Mouse (Mus musculus): ENCODE data around the gene Ddx20. TPM values are rescaled to one million over a fixed set of nuclear protein-coding genes. Genes with fewer than 3 reads are reported as not detected.

The Ddx20 gene
- total RNA-seq, 4 experiments from 2014 or later, result 12.9 to 14.6 (median 13.5) TPM

GRCm38 (mm10) chr3:105669776-105670175, 17.6 kb downstream of the Ddx20 start:
- DNase-seq (ENCODE audit: low spot score in 2 of 2), result no peak

- peak in 1 of 2 experiments; percentile 60 for DNase-seq (ENCODE audit: low spot score in 2 of 2)
Observed at GRCm38 (mm10) chr3:105668161-105668560, 19.2 kb downstream of the Ddx20 start.

DNA sequence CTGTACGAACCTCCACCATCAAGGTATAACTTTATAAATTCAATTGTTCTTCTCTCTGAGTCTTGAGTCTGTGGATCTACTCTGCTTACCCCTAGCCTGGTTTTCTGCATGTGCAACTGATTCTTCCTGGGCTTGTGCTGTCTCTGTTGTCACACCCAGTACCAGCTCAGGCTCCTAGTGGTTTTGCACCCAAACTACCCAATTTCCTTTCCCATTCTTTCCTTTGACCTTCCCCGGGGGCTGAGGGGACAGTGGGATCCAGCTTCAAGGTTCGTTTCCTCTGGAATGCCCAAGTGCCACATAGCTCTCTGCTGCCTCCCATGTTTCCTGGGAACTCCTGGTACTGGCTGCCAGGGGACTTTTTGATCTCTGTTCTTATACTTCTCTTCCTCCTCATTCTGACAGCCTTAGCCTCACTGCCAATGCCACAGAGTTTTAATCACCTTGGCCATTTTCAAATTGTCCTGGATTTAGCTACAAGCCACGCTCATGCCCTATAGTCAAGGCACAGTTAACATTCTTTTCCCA, 20.3 kb downstream of the Ddx20 start:
- no peak for DNase-seq (ENCODE audit: low spot score in 2 of 2)

GRCm38 (mm10) chr3:105665105-105665765, 22.1 kb downstream of the Ddx20 start:
- DNase-seq (ENCODE audit: low spot score in 2 of 2), result no peak

DNA sequence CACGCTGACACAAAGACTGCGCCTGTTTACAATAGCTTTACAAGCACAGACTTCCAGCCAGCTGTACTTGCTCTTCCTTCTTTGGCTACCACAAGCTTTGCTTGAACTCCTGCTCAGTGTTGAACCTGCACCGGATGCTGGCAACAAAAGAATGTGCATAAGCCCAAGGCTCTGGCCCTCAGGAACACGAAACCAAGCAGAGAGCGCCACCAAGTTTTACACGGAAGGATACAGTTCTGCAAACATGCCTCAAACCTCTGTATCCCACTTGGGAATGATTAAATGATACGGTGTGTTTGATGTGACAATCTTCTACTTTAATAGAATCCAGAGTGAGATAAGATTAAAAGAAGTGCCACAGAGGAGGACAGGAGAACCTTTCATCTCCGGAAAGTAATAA, 24.3 kb downstream of the Ddx20 start:
- DNase-seq (ENCODE audit: low spot score in 2 of 2), result no peak

DNA sequence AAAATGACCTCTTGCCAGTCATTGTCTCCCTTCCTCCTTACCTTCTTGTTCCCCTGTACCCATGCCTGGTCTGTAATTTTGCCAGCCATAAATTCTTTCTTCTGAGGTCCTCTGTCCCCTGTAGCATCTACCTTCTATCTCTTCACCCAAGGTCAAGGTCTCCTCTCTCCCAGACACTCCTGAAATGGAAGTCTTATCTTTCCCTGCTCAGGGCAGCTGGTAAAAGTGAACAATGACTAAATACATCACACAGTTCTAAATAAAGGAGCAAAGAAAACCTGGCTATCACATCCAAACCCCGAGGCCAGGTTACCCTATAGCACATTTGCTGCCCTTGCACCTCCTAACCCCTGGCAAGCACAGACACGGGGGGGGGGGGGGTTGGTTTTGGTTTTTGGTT, 26.8 kb downstream of the Ddx20 start:
- DNase-seq (ENCODE audit: low spot score in 2 of 2), result no peak

GRCm38 (mm10) chr3:105655031-105655585, 32.3 kb downstream of the Ddx20 start:
- no peak for DNase-seq (ENCODE audit: low spot score in 2 of 2)

DNA sequence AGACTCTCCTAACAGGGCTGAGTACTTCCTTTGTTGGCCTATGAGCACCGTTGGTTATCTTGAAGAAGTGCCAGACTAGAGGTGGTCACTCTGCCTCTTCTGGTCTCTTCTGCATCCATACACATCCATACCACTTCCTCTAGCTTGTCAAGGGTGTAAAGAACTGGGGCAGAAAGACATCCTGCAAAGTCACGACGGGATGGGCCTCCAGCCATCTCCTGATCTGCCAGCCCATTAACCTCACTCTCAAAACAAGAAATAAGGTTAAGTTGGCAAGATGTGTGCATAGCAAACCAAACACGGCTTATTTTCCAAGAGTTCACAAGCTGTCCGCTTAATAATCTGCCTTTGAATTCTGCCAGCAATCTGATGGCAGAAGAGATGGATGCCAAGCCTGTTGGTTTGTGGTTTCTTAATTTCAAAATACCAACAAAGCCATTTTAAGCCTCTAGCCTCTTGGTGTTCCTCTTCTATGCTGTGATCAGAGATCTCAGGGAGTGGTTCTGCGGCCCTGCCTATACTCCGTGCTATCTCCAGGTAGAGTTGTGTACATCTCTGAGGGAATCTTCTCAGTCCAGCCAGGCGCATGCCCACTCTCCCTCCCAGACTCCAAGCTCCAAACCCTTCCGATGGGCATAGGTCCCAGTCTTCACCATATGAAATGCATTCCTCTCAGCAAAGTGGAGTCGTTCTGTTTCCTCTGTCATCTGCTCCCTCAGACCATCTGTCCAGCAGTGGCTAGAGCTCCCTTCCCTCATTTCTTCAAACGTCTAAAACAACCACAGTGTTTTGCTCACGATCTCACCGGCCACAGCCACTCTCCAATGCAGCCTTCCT, 33.6 kb downstream of the Ddx20 start:
- DNase-seq (ENCODE audit: low spot score in 2 of 2), result peak in 1 of 2 experiments; percentile 35

DNA sequence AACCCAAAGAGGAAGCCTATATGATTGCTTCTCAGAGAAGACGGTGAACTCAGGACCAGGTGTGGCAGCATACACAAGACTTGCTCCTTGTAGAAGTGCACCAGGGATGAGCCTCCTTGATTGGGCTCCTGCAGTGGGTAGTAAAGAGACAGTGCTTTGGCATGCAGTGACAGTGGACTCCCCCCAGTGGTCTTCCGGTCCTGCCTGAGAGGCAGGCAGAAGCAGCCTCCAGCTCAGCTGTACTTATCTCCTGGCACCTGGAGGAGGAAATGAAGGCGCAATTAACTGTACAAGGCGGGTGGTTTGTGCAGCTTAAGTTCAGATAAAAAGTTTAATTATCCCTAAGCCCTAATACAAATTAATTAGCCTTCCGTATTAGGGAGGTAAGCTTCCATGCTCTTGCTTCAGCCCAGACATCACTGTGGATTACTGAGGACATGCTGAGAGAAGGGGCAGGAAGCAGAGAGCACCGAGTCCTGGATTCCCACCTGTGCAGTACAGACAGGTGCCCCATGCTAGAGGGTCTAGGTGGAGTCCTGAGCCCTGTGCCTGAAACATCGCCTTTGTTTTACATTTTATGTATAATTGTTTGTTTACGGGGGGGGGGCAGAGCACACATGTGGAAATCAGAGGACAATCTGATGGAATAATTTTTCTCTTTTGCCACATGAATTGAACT, 38.3 kb downstream of the Ddx20 start:
- DNase-seq (ENCODE audit: low spot score in 2 of 2), result no peak

DNA sequence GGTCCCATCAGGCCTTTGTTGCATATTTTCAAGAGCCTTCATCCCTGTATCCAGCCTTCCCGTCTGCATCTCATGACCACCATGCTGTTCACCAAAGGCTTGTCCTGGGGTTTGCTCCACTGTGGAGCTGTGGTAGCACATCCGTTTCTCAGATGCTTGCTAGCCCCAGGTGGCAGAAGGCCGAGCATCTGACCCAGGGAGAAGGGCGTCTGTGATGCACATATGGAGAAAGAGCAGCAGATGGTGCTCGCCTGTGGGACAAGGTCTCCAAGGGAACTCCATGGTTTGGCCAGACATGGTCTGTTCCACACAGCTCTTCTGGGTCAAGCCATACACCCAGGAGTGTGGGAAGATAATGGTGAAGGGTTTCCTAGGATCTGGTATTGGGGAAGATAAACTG, 43.8 kb downstream of the Ddx20 start:
- no peak for DNase-seq (ENCODE audit: low spot score in 2 of 2)

DNA sequence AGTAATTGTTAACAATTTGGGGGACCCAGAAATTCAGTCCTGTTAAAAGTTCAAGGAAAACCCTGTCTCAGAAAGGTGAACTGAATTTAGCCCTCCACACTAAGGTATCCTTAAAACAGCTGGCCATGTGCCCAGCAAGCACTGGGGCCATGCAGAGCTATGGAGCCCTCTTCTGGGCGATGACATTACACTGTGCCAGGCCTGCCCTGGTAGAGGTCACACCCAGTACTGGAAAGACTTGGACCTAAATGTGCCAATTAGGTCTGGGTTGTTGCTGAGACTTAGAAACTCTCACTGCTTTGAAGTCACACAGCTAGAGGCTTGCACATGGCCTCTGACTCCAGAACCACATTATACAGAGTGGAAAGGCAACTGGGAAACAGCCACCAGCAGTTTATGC, 45.2 kb downstream of the Ddx20 start:
- DNase-seq (ENCODE audit: low spot score in 2 of 2), result no peak

- DNase-seq (ENCODE audit: low spot score in 2 of 2), result no peak
Observed at GRCm38 (mm10) chr3:105633021-105633420, 54.4 kb downstream of the Ddx20 start.

DNA sequence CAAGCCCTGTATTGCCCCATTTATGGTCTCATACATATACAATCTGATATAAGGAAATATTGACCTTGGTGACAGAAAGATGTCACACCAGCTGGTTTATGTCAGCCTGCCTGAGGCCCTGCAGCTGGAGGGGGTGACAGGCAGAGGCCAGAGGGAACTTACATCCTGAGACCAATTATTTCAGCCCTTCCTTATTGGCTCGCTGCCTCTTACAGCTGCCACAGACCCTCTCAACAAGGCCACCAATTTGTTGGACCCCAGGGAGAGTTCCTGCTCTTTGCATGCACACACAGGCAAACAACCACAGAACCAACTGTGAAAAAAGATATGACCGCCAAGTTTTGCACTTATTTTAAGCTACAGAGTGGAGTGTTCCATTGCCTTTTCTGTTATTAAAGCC, 55.1 kb downstream of the Ddx20 start:
- DNase-seq (ENCODE audit: low spot score in 2 of 2), result no peak

Other genes starting within 250 kb of the Ddx20 start
- 10 to 100 TPM; 48.0 to 56.8 (median 51.2) TPM for gene Kcnd3, start 235.2 kb downstream of the Ddx20 start, total RNA-seq (2022)
- 10 to 100 TPM; 88.1 to 95.4 (median 93.2) TPM for gene Inka2, start 17.0 kb upstream of the Ddx20 start, total RNA-seq (2022)
- 10 to 100 TPM; 68.6 to 76.2 (median 74.4) TPM for gene Rap1a, start 113.8 kb upstream of the Ddx20 start, total RNA-seq (2022)
- 1 to 10 TPM; 1.3 to 2.5 (median 1.6) TPM for gene Adora3, start 183.3 kb upstream of the Ddx20 start, total RNA-seq (2022)
- gene Tmigd3, start 183.3 kb upstream of the Ddx20 start, total RNA-seq (2022), result not detected
- gene I830077J02Rik, start 245.1 kb upstream of the Ddx20 start, total RNA-seq (2022), result 1 to 10 TPM; 1.1 to 2.7 (median 1.4) TPM